Mouse (Mus musculus) common myeloid progenitor, adult 5-6 weeks (primary cell): ENCODE measurements around the gene 2310034G01Rik. TPM values are rescaled to one million over a fixed set of nuclear protein-coding genes. Genes with fewer than 3 reads are reported as not detected.

ENCODE experiments used
- ATAC-seq: replicated peaks from 2 replicates; pipeline ENCODE4 v1.8.0; 2016; ENCODE audit warnings: low read depth, mild to moderate bottlenecking, moderate TSS enrichment, inconsistent platforms; ENCODE audit not compliant: poor library complexity, severe bottlenecking
- total RNA-seq: library from RNA; stranded (forward); fragments of 200-1000, 187-1606 nt; gene quantifications from 2 replicates; pipeline ENCODE4 v1.2.3, GENCODE M21; 2017

The 2310034G01Rik gene
- total RNA-seq, 1 experiment from 2014 or later = 2.5 TPM

DNA sequence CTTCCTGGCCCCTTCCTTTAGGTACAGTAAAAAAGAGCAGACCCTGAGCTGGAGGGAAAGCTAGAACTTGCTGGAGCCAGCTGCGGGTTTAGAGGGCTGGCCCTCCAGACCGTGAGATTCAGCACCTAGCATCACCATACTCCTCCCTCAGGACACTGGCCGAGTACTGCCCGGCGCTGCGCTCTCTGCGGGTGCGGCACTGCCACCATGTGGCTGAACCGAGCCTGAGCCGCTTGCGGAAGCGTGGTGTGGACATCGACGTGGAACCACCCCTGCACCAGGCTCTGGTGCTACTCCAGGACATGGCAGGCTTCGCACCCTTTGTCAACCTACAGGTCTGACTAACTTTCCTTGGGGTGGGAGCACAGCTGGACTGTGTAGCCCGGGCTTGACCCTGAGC lies 20.2 kb downstream of the 2310034G01Rik start:
- peak; percentile 61 for ATAC-seq

DNA sequence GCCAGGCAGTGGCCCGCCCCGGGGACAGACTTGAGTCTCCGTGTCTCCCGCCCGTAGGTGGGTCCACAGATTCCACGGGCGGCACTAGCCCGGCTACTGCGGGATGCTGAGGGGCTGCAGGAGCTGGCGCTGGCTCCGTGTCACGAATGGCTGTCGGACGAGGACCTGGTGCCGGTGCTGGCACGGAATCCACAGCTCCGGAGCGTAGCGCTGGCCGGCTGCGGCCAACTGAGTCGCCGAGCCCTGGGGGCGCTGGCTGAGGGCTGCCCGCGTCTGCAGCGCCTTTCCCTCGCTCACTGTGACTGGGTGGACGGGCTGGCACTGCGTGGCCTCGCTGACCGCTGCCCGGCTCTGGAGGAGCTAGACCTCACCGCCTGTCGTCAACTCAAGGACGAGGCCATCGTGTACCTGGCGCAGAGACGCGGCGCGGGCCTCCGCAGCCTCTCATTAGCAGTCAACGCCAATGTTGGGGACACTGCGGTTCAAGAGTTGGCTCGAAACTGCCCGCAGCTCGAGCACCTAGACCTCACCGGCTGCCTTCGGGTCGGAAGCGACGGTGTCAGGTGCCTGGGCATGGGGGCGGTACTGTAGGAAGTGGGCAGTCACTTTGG lies 21.0 kb downstream of the 2310034G01Rik start:
- no peak for ATAC-seq

DNA sequence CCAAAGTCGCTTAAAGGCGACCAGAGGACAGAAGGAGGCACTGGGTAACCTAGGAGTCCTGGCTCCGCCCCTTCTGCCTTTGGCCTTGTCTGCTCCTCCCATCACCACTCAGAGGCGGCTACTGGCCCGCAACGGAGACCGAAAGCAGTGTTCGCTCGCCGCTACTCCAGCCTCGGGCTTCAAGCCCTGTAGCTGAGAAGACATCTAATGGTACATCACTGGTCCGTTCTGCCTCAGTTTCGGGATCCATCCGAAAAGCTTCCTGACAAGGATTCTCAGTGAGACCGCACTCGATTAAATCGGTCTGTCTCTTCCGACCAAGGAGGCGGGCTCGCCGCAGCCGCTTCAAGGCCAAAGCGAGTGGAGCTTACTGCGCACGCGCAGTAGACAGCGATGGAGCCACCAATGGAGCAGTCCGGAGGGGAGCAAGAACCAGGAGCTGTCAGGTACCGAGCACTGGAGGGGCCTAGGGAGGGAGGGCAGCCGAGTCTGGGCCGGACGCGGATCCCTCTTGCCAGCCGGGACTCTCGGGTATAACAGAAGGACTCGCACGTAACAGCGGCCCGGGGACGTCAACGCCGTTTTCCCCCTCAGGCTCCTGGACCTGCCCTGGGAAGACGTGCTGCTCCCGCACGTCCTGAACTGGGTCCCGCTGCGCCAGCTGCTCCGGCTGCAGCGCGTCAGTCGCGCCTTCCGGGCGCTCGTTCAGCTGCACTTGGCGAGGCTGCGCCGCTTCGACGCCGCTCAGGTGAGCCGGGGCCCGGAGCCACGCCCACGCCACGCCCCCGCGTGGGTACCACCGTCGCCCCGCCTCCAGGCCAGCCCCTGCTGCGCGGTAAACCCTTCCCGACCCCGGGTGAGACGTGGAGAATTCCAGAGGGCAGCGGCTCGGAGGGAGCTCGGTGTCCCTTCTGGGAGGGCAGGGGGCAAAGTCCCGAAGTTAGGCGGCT lies 21.7 kb downstream of the 2310034G01Rik start, which contains the start of gene Fbxl15:
Fbxl15 (plus strand) TSS at position 104 of the 950 bp plus-strand sequence.
- ATAC-seq = peak; percentile 80

DNA sequence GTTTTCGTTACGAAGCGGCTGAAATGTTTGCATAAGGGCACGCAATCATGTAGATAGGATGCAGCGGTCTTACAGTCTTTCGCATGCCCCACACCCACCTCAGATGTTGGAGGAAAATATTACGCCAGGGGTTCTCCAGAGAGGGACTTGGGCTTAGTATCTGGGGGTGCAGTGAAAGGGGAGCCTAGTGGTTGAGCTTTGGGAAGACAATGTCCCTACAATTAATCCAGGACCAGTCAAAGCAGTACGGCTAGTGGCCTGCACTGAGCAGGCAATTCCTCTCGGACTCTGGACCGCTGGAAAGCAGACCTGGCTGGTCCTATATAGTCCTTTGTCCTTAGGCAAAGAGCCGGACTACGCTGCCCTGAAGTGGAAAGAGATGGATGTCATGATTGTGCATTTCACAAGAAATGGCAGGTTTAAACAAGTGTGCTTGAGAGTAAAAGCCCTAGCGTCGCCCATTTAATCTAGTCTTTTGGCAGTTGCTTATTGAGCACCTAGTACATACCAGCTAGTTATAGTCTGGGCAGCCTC lies 22.5 kb downstream of the 2310034G01Rik start:
- ATAC-seq = no peak

DNA sequence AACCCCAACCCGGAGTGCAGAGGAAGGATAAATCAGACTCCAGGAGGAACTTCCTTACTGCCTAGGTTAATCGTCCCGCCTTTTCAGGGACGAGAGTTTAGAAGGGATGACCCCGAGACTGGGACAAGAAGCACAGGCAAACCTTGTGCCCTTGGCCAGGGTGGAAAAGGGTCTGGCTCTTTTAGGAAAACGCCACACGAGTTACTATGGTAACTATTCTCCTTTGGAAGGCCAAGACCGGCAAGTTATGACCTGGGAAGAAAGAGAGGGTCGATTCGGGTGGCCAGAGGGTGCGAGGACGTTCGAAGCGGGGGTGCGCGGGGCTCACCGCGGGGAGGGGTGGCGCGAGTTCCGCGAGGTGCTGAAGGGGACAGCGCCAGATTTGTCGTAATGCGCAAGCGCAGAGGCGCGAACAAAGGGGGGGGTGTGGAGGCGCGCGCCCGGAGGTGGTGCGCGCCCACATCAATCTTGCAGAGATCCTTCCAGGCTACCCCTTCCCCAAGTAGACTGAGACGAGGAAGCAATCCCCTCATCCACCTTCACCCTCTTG lies 23.3 kb downstream of the 2310034G01Rik start, which contains the start of gene Psd:
Psd (minus strand) TSS at position 401 of the 550 bp plus-strand sequence.
- 0 out of 2 replicates have a peak, but pooled peaks have one; percentile 4 for ATAC-seq

DNA sequence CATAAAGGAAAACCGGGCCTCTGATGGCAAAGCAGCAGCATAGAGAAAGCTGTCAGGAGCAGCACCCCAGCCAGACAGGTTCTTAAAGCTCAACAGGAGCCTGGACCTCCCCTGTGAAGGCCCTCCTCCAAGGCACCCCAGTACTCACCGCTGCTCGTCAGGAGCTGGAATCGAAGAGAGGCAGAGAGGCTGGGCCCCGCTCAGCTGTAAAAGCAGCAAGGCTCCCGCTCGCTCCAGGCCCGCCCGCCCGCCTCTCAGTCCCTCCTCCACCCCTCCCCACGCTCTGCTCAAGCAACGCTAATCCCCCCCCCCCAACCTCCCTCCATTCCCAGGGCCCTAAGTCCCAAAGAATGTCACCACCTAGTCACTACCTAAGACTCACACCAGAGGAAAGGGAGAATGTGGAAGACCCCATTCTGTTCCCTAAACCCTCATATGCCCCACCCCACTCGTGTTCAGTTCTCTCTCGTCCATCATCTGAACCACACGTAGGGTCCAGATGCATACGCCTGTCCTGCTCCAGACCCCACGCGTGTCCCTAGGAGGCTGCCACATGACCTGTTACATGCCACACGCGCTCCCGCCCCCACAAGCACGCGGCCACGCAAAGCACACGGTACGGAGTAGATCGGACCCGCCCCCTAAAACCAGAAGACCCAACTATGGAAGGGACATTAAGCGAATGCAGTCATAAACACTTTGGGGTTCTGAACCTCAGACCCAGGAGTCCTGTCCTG lies 23.9 kb downstream of the 2310034G01Rik start:
- no peak for ATAC-seq

DNA sequence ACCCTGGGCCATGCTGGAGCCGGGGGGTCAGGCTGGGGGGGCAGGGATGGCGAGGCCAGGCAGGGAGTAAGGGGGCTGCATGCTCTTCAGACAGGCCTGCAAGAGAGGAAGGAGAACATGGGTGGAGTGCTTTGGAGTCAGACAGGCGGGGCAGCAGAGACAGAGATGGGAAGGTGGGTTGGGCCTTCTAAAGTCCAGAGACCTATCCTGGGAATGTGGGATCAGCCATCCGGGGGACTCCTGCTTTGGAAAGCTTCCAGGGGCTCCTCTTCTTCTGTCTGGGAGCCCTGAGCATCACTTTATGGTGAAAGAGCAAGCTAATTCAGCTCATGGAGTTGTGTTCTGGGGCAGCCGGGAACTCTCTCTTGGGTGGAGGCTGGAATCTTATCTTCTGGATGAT lies 25.2 kb downstream of the 2310034G01Rik start:
- no peak for ATAC-seq

DNA sequence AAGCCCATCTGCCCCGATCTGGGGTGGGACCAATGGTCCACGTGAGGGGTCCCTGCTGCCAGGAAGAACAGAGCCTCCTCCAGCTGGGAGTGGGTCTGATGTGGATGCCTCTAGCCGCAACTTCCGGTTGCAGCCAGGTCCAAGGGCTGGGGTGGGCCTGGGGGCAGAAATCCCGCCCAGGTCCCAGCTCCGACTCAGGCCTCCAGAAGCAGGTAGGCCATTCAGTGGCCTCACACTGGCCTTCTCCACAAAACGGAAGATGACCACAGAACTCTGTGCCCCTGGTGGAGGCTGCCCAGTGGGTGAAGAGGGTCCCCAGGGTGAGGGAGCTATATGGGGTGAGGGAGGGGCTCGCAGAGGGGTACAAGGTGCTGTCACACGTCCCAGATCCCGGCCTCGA lies 25.7 kb downstream of the 2310034G01Rik start:
- ATAC-seq = no peak

DNA sequence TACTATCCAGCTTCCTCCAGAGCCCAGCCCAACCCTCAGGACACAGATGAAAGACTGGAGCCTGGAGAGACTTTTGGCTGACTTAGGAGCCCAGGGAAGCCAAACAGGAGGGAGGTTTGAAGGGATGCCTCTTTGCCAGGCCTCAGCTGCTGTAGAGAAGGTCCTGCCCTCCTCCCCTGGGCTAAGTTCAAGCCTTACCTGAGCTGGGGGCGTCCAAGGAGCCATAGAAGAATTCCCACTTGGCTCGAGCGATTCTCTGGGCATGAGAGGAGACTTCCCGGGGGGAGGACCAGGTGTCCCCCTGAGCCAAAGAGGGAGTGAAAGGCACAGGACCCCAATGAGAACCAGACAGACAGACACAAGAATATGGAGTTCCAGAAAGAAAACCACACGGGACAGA lies 26.4 kb downstream of the 2310034G01Rik start:
- ATAC-seq = no peak

DNA sequence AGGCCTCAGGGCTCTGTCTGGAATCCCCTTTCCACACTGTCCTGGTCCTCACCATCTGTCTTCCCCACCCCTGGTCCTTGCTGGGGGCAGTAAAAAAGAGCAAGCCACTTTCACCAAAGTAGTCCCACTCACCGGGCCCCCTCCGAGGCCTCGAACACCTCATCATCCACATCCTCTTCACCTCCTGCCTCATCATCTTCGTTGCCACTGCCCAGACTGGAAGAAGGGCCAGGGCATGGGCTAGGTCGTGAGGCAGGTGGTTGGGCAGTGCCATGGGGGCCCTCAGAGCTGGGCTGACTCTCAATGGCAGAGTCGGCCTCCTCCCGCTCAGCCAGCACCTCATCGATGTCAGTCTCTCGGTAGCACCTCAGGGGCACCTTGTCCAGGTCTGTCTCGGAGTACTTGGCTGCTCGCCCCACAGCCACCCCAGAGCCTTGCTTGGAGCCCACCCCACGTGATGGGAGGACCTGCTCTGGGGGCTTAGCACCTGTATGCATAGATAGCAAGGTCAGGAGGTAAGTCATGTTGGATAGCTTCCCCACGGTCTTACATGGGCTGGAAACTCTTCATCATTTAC lies 27.0 kb downstream of the 2310034G01Rik start:
- no peak for ATAC-seq

DNA sequence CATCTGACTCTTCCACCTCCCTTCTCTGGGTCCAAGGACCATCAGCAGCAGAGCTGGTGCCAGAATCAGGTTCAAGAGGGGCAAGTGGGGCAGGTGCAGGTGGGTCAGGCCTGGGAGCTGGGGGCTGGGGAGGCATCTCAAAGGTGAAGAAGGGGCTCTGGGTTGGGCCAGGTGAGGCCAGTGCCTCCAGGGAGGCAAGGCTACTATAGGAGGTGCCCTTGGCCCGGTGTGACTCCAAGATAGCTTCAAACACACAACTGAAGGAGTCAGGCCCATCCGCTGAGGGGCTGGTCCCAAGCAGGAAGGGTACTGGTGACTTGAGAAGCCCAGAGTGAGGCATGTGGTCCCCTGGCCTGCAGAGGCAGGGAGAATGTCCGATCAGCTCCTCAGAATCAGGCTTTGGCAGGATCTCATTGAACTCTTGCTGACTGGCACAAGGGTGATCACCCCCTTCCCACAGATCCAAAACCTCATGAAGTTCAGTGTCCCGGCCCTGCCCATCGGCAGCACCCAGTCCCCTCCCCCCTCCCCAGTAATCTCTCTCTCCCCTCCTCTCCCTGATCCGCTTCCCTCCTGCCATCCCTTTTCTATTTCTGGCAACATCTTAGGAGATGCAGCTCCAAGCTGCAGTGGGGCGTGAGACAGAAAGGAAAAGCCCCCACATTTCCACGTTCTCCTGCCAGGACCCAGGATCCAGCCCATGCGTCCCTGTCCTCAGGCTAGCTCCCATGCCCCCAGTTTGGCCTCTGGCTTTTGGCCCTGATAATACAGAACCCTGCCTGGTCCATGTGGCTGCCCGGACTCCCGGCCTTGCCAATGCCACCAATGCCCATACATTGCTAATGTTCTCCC lies 27.7 kb downstream of the 2310034G01Rik start:
- ATAC-seq = no peak

DNA sequence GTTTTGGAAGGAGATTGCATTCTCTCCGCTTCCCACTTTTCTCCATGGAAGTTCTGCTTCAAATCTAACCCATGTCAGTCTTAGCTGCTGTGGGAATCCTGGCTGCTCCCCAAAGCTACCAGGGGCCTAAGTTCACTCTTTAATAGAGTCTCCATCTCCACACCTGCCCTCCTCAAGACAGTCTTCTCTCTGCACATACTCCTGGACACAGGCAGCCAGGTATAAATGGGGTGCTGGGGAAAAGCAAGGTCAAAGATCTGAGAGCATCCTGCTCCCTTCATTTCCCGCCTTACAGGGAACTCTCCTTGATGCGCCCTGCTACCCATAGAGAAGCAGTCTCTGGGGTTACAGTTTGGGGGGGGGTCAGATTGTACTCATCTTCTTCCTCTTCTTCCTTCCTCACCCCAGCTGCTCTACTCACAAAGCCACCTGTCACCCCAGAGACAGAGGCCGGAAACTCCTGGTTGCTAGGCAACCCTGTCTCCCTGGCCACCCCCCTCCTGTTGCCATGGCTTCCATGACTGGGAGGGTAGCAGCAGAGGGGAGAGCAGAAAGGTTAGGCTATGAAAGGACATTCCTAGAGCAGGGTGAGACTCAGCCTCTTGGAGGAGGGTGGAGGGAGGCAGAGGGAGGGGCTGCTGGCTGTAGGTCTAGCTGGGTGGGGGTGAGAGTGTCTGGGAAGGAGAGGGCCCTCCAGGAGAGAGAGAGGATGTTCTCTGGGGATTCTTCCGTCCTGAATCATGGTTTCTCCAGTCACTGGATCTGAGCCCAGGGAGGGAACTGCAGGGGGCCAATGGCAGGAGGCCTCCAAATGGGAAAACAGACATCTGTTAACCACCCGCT lies 28.8 kb downstream of the 2310034G01Rik start:
- no peak for ATAC-seq

DNA sequence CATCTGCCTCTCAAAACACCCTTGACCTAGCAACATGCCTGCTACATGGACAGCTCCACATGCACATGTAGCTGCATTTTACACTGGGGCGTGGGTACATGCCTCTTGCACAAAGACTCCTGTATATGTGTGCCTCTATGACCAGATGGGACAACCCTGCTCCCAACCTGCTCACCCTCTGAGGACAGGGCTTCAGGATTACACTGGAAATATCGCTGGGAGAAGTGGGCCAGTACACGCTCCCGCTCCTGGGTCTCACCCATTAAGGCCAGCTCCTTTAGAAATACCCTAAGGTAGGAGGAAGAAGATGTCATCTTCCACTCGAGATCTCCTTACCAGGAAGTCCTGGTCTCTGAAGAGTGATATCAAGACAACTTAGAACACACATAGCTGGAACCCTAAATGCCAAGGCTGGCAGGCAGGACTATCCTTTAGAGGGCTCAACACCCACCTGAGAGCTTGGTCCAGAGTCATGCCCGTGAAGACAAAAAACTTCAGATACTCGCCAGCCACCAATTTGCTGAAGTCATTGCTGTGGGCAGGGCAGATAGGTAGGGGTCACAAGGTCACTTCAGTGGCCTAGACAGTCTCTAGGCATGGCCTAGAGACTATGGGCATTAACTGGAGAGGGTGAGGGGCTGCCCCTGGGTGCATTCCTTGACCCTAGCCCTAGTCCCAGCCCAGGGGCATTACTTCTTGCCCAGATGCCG lies 29.9 kb downstream of the 2310034G01Rik start:
- no peak for ATAC-seq

DNA sequence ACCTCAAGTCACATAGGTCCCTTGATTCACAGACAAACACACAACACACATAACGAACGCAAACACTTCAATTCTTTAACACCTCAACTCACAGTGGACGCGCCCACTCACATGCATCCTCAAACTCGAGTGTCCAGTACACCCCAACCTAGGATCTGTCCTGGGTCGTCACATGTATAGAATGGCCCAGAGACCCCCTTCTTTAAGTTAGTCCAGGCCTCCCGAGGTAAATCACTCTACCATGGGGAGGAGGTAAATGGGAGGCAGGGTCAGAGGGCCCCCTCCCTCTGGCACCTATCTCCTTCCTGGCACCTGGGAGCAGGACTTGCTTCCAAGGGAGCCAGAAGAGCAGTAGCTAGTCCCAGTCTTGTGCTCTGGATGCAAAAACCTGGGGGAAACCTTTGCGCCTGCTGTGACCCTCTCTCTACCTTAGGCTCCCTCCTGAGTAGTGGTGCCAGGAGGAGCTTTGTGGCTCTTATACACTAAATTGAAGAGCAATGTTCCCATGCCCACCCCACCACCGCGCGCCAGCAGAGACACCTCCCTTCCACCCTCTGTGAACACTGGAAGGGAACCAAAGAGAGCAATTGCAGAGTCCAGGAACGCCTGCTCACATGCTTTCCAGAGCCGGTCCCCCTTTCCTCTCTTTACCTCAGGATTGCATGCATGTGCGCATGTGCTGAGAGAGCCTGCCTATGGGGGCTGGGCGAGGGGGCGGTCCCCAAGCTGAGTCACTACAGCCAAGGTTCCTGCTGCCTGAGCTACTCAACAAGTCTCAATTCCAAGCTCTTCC lies 31.3 kb downstream of the 2310034G01Rik start:
- ATAC-seq = no peak

DNA sequence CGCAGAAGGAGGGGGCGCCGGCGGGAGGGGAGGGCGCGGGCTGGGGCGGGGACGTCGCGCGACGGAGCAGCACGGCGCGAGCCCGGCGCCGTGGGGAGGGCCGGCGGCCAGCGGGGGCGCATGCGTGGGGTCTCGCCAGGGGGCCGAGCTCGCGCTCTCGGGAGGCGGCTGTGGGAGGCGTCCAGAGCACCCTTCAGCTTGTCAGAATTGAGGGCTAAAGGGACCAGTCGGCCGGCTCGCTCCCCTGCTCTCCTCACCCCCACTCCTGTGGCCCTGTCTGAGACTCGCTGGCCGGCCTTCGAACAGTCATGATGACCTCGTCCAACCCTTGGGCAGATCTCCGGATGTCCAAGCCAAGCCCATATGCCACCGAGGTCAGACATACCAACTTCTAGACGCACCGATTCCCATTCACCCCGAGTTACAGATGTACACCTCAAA lies 32.1 kb downstream of the 2310034G01Rik start:
- ATAC-seq = no peak

DNA sequence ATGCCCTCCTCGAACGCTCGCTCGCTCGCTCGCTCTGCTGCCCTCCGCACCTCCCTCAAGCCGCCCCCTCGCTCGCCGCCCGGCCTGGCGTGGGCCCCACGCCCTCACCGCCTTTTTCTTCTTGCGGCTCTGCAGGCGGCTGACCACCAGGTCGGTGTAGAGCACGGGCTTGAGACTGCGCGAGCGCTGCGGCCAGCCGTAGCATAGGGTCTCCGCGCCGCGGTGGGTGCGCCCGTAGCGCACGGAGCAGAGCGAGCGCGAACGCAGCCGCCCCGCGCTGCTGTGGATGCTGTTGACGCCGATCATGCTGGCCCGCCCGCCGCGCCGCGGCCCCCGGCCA lies 32.6 kb downstream of the 2310034G01Rik start:
- no peak for ATAC-seq
